Mouse (Mus musculus) G1E (cell line): Measurements from ENCODE around the gene Apoa1. TPM values are rescaled to one million over a fixed set of nuclear protein-coding genes. Genes with fewer than 3 reads are reported as not detected.

ENCODE experiments used
- ATAC-seq: 2 replicates; pipeline ENCODE4 v1.8.0; 2016; ENCODE audit warnings: mild to moderate bottlenecking; ENCODE audit not compliant: insufficient number of reproducible peaks, poor library complexity, low FRiP score, severe bottlenecking; ENCODE audit errors: extremely low read depth
- DNase-seq: peaks from one replicate; pipeline ENCODE4 v3.0.0; 2012; ENCODE audit warnings: low spot score
- H3K27me3 ChIP-seq: 2 replicates; pipeline ENCODE4 v1.6.1; 2012; ENCODE audit warnings: mild to moderate bottlenecking, low read length, inconsistent platforms; ENCODE audit not compliant: insufficient read depth
- H3K36me3 ChIP-seq: replicated peaks from 2 replicates; pipeline ENCODE3; 2012; ENCODE audit warnings: mild to moderate bottlenecking, inconsistent platforms
- H3K4me1 ChIP-seq: 2 replicates; pipeline ENCODE4 v1.6.1; 2012; ENCODE audit warnings: low read depth, low read length, inconsistent platforms, mixed read lengths; ENCODE audit not compliant: insufficient read depth
- H3K4me3 ChIP-seq: 2 replicates; pipeline ENCODE4 v1.5.1; 2012; ENCODE audit warnings: low read depth, mild to moderate bottlenecking, inconsistent platforms, low read length, moderate library complexity, mixed read lengths
- H3K9me3 ChIP-seq: replicated peaks from 2 replicates; pipeline ENCODE4 v1.6.1; 2012; ENCODE audit warnings: inconsistent platforms
- CTCF ChIP-seq: IDR thresholded peaks from 2 replicates; pipeline ENCODE4 v1.5.1; 2012; ENCODE audit warnings: low read depth, low read length, inconsistent platforms, mixed read lengths
- GATA1 ChIP-seq: IDR thresholded peaks from 2 replicates; pipeline ENCODE4 v1.6.1; 2012; ENCODE audit warnings: borderline replicate concordance, low read length, inconsistent platforms, mixed read lengths
- GATA2 ChIP-seq: IDR thresholded peaks from 2 replicates; pipeline ENCODE4 v1.6.1; 2012; ENCODE audit warnings: low read depth, low read length, inconsistent platforms, borderline replicate concordance
- POLR2AphosphoS5 ChIP-seq: IDR thresholded peaks from 2 replicates; pipeline ENCODE4 v1.6.1; 2012; ENCODE audit warnings: low read depth, low read length, inconsistent platforms; ENCODE audit not compliant: insufficient replicate concordance
- TAL1 ChIP-seq: conservative IDR thresholded peaks from 2 replicates; pipeline ENCODE4 v1.6.1; 2012; ENCODE audit warnings: low read depth, low read length, inconsistent platforms, mixed read lengths
- polyA plus RNA-seq: library from polyadenylated mRNA; stranded (reverse); fragments of >175 nt; gene quantifications from 2 replicates; pipeline ENCODE4 v1.2.3, GENCODE M21; 2012
- total RNA-seq, 2 experiments: library from RNA; stranded (forward) in 1 of 2; stranded (reverse) in 1 of 2; fragments of 200-1000 nt in 1 of 2; fragments of >200 nt in 1 of 2; fragmentation: Nextera tagmentation in 1 of 2; gene quantifications; 2 replicates each; pipeline ENCODE4 v1.2.3; 2014 to 2017

The Apoa1 gene
- total and polyA plus RNA-seq, 3 experiments = 1.5 TPM; not detected in 2

DNA sequence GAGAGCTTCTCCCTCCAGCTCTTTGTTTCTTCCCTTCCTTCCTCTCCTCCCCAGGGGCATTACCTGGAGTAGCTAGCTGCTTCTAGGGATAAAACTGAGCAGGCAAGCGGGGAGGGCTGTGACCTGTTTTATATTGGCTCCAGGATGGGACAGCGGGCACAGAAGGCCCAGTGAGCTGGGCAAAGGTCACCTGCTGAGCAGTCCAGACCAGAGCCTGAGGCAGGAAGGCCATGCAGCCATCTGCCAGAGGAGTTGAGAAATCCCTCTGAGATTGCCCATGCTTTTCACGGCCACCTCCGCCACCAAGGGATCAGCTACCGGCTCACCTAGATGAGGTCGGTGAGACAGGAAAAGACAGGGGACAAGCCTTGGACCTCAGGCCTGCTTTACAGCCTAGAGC, 6.8 kb downstream of the Apoa1 start:
- peaks cover 62% of the 10 kb centered on the region for H3K27me3 ChIP-seq
- peaks cover 42% of the 10 kb centered on the region for H3K4me1 ChIP-seq
- no peaks in the 10 kb centered on the region for H3K36me3 ChIP-seq
- DNase-seq = no peak
- no peak for TF ChIP-seq GATA2
- no peaks in the 10 kb centered on the region for H3K9me3 ChIP-seq
- no peak overlapping the region for H3K4me3 ChIP-seq
- no peak for ATAC-seq

DNA sequence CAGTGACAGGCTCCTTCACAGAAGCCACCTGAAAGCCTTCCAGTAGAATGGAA, 7.0 kb downstream of the Apoa1 start, which contains the start of gene Apoc3:
Gene Apoc3 (minus strand): TSS at position 41 of the 53 bp plus-strand sequence.
- Histone ChIP-seq H3K9me3 (no peaks in the 10 kb centered on the region), H3K4me3 (no peak within 1 kb of the TSS), H3K27me3 (peaks cover 64% of the 10 kb centered on the region), H3K36me3 (no peaks in the 10 kb centered on the region), H3K4me1 (peaks cover 41% of the 10 kb centered on the region)
- no peak for DNase-seq
- no peak for ATAC-seq
- no peak for TF ChIP-seq POLR2AphosphoS5
- TF ChIP-seq CTCF = no peak
- TF ChIP-seq TAL1 = no peak
- no peak for TF ChIP-seq GATA2
- TF ChIP-seq GATA1 = no peak

DNA sequence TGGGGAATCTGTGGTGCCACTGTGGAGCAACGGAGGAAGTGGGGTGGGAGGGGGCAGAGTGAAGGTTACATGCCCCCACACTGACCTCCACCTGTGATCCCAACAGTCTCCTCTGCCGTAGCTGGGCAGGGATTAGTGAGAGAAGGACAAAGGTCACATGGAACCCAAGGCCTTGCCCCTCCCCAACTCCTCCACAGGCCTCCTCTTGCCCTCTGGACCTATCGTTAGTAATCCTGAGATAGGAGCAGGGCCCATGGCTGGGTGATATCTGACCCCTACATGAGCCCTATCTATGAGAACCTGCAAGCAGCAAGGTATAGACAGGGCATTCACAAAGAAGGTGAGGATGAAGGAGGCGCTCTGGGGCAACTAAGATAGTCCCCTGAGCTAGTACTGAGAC, 7.3 kb downstream of the Apoa1 start:
- H3K9me3 ChIP-seq = no peaks in the 10 kb centered on the region
- ATAC-seq = no peak
- TF ChIP-seq GATA1 (no peak), GATA2 (no peak), CTCF (no peak), TAL1 (no peak), POLR2AphosphoS5 (no peak)
- H3K27me3 ChIP-seq = peaks cover 66% of the 10 kb centered on the region
- DNase-seq = no peak
- no peaks in the 10 kb centered on the region for H3K36me3 ChIP-seq
- peaks cover 41% of the 10 kb centered on the region for H3K4me1 ChIP-seq
- no peak overlapping the region for H3K4me3 ChIP-seq

DNA sequence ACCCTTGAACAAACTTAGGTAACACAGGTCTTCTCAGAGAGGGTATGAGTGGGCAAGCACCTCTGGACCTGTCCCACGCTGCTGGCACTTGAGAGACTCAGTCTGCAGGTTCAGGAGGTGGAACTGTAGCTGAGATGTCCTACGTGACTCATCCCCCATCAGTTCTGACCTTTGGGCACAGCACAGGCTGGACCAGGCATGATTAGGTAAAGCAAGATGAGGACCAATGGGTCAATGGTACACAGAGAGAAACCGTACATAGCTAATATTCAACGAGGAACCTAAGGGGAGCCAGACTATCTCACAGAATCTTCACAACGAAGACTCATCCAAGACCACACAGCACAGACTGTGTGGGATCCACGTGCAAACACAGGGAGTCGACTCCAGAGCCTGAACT, 10.5 kb downstream of the Apoa1 start:
- H3K4me3 ChIP-seq = no peak overlapping the region
- H3K36me3 ChIP-seq = no peaks in the 10 kb centered on the region
- no peak for DNase-seq
- TF ChIP-seq CTCF = no peak
- no peak for TF ChIP-seq GATA1
- no peak for TF ChIP-seq GATA2
- no peak for TF ChIP-seq TAL1
- no peak for TF ChIP-seq POLR2AphosphoS5
- H3K9me3 ChIP-seq = no peaks in the 10 kb centered on the region
- no peak for ATAC-seq
- H3K27me3 ChIP-seq = peaks cover 83% of the 10 kb centered on the region
- peaks cover 33% of the 10 kb centered on the region for H3K4me1 ChIP-seq

DNA sequence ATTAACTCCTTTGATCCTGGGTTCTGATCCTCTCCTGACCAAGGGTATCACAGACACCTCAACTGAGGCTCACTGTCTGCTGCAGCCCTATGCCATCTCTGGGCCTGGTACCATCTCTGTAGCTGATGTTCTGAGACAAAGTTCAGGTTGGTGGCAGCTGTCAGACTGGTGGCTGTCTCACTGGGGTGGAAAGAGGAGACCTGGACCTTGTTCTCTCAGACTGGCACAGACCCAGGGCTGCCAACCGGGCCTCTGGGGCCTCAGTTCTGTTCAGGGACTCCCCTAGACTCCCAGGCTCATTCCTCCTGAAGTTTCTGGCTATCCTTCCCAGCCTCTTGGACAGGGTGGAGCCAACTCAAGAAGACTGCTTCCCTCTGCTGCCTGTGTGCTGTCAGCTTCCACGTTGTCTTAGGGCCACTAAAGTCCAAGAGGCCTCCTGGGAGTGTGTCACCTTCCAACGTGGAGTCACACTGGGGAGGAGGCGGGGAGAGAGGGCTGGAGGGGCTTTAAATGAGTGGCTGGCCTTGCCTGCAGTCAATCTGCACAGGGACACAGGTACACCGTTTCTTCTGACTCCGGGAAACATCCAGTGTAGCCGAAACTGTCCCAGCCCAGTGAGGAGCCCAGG, 12.3 kb downstream of the Apoa1 start, which contains the start of gene Apoa4:
Gene Apoa4 (plus strand): TSS at position 171 of the 628 bp plus-strand sequence.
- H3K4me3 ChIP-seq = no peak within 1 kb of the TSS
- TF ChIP-seq GATA2 (no peak), TAL1 (no peak), CTCF (no peak), POLR2AphosphoS5 (no peak)
- DNase-seq (no peak), ATAC-seq (no peak)
- H3K4me1 ChIP-seq = peaks cover 28% of the 10 kb centered on the region
- H3K36me3 ChIP-seq = no peaks in the 10 kb centered on the region
- peaks cover 77% of the 10 kb centered on the region for H3K27me3 ChIP-seq
- H3K9me3 ChIP-seq = no peaks in the 10 kb centered on the region

DNA sequence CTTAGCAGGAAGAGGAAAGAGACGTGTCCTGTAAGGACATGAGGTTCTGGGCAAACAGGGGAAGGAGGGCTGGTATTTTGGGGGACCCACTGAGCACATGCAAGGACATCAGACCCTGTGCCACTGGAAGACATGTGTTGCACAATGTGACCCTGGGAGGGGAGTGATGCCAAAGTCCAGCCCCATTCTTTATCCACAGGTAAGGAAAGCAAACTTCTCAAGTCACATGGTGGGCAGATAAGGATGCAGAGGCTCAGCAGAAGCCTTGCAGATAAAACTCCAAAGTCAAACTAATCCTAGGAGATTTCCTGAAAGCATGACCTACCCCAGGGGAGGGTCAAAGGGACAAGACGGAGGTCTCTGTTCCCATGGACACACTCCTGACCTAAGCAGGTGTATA, 13.4 kb downstream of the Apoa1 start:
- DNase-seq = no peak
- H3K27me3 ChIP-seq = peaks cover 70% of the 10 kb centered on the region
- H3K9me3 ChIP-seq = no peaks in the 10 kb centered on the region
- no peak overlapping the region for H3K4me3 ChIP-seq
- peaks cover 34% of the 10 kb centered on the region for H3K4me1 ChIP-seq
- no peak for ATAC-seq
- TF ChIP-seq POLR2AphosphoS5 = no peak
- TF ChIP-seq GATA1 = no peak
- no peak for TF ChIP-seq TAL1
- TF ChIP-seq CTCF = no peak
- no peak for TF ChIP-seq GATA2
- no peaks in the 10 kb centered on the region for H3K36me3 ChIP-seq

DNA sequence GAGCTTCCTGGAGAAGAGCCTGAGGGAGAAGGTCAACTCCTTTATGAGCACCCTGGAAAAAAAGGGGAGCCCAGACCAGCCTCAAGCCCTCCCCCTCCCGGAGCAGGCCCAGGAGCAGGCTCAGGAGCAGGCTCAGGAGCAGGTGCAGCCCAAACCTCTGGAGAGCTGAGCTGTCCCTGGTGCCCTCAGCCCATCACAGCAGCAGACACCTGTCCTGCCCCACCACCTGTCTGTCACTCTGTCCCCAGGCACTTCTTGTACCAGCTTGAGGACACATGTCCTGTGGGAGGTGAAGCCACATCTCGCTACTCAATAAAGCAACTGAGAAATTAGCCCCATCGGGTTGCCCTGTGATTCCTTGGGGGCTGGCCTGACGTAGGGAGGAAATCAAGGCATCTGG, 14.7 kb downstream of the Apoa1 start:
- ATAC-seq = no peak

More for the DNA sequence above, 14.7 kb downstream of the Apoa1 start:
- Histone ChIP-seq H3K36me3 (no peaks in the 10 kb centered on the region), H3K4me3 (no peak overlapping the region), H3K27me3 (peaks cover 61% of the 10 kb centered on the region), H3K4me1 (peaks cover 39% of the 10 kb centered on the region), H3K9me3 (no peaks in the 10 kb centered on the region)
- no peak for DNase-seq
- TF ChIP-seq POLR2AphosphoS5 = no peak
- no peak for TF ChIP-seq CTCF
- TF ChIP-seq TAL1 = no peak
- TF ChIP-seq GATA1 = no peak
- no peak for TF ChIP-seq GATA2
